Mouse (Mus musculus) heart, embryonic 11.5 days (tissue): ENCODE results near the gene Slc9a3. TPM values are rescaled to one million over a fixed set of nuclear protein-coding genes. Genes with fewer than 3 reads are reported as not detected.

Experiments used
- ATAC-seq: fragments of 200-750 bp; cut with Nextera tagmentation; replicated peaks from 2 replicates; pipeline ENCODE4 v1.8.0; 2017; ENCODE audit warnings: moderate library complexity; ENCODE audit not compliant: insufficient number of reproducible peaks, low FRiP score, low TSS enrichment
- H3K27ac ChIP-seq: fragments of 300-500 bp; sonication (generic); 2 replicates; pipeline ENCODE4 v1.5.1; 2014; ENCODE audit warnings: mild to moderate bottlenecking, low read depth, low read length
- H3K27me3 ChIP-seq: fragments of 300-500 bp; sonication (generic); 2 replicates; pipeline ENCODE4 v1.6.1; 2014; ENCODE audit warnings: mild to moderate bottlenecking, low read length, mixed read lengths; ENCODE audit not compliant: control insufficient read depth, insufficient read depth
- H3K36me3 ChIP-seq: fragments of 300-500 bp; sonication (generic); 2 replicates; pipeline ENCODE4 v1.6.1; 2014; ENCODE audit warnings: mild to moderate bottlenecking, low read length, moderate library complexity, mixed read lengths; ENCODE audit not compliant: control insufficient read depth, insufficient read depth
- H3K4me1 ChIP-seq: fragments of 300-500 bp; sonication (generic); 2 replicates; pipeline ENCODE4 v1.6.1; 2014; ENCODE audit warnings: low read length; ENCODE audit not compliant: control insufficient read depth, insufficient read depth
- H3K4me2 ChIP-seq: fragments of 300-500 bp; sonication (generic); 2 replicates; pipeline ENCODE4 v1.6.1; 2014; ENCODE audit warnings: mild to moderate bottlenecking, moderate library complexity
- H3K4me3 ChIP-seq: fragments of 300-500 bp; sonication (generic); 2 replicates; pipeline ENCODE4 v1.5.1; 2014; ENCODE audit warnings: low read depth, low read length
- H3K9ac ChIP-seq: fragments of 300-500 bp; sonication (generic); 2 replicates; pipeline ENCODE4 v1.6.1; 2014; ENCODE audit warnings: mild to moderate bottlenecking, low read depth, low read length, moderate library complexity
- H3K9me3 ChIP-seq: fragments of 300-500 bp; sonication (generic); replicated peaks from 2 replicates; pipeline ENCODE4 v1.6.1; 2016; ENCODE audit warnings: low read length; ENCODE audit not compliant: control insufficient read depth
- WGBS: fragments of 180-500 bp; shearing (Covaris S2); extraction: QIAGEN DNeasy Blood & Tissue Kit; methylation state at CpG from one replicate; pipeline ENCODE4 v1.1.7; 2014; ENCODE audit not compliant: insufficient replicate concordance; 5-methylcytosine and 5-hydroxymethylcytosine counted together
- polyA plus RNA-seq: library from polyadenylated mRNA; unstranded; fragments of >200 nt; fragmentation: Nextera tagmentation; extraction: Ambion mirVana; gene quantifications from 2 replicates; pipeline ENCODE4 v1.2.1, GENCODE M21; 2014

Slc9a3 gene
- polyA plus RNA-seq, 1 experiment from 2014 or later = not detected

DNA sequence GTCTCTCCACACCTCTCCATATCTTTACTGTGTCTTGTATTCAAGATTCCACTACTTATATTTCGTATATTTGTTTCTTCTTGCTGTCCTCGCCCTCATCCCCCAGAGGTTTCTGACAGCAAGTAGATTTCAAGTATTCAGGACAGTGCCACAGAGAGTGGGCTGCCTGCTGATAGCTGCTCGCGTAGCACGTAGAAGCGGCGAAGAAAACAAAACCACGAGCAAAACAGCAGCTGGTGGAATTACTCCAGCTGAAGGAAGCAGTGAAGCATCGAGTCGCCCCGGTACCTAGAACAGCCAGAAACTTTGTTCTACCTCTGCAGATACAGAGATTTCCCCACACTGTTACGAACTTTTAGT lies 87.7 kb downstream of the Slc9a3 start:
- H3K4me2 ChIP-seq = peak overlapping the region; percentile 87
- H3K27me3 ChIP-seq = 0 out of 2 replicates have a peak, but pooled peaks cover 9% of the 10 kb centered on the region
- peak; percentile 45; the same call in 1 of the 2 replicates for ATAC-seq
- WGBS = 21% methylated on average over 12 of the region's 12 CpGs
- peak overlapping the region; percentile 80 for H3K4me3 ChIP-seq
- no peaks in the 10 kb centered on the region for H3K9me3 ChIP-seq
- peak overlapping the region; percentile 96 for H3K27ac ChIP-seq
- peaks cover 6% of the 10 kb centered on the region; the same call in 1 of the 2 replicates for H3K36me3 ChIP-seq
- H3K9ac ChIP-seq = peak overlapping the region; percentile 86
- peaks cover 10% of the 10 kb centered on the region for H3K4me1 ChIP-seq

DNA sequence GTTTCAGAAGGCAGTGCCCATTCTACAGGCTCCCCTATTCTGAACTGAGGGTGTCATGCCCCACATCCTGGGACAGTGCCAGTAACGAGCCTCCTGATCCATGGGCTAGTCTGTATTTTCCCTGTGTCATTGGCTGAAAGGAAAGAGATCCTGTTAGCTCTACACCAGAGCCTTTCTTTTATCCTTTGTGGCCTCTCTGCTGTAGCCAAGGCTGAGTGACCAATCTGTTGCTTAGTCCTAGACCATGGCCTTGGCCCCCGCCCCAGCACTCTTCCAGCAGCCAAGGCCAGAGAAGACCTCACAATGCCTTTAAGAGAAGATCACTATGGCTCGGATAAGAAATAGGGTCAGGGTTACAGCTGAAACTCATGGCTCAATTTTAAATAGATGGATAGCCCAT lies 97.2 kb downstream of the Slc9a3 start:
- WGBS = 72% methylated on average over 3 of the region's 3 CpGs
- Histone ChIP-seq H3K27me3 (0 out of 2 replicates have a peak, but pooled peaks cover 6% of the 10 kb centered on the region), H3K27ac (no peak overlapping the region), H3K4me2 (no peak overlapping the region), H3K9me3 (no peaks in the 10 kb centered on the region), H3K36me3 (no peaks in the 10 kb centered on the region), H3K4me3 (no peak overlapping the region), H3K9ac (no peak overlapping the region), H3K4me1 (no peaks in the 10 kb centered on the region)
- no peak for ATAC-seq

Other genes starting within 250 kb of the Slc9a3 start
- gene Trip13, start 183.7 kb upstream of the Slc9a3 start, polyA plus RNA-seq = 36.5 and 37.5 TPM in 2 replicates
- gene Brd9, start 183.6 kb upstream of the Slc9a3 start, polyA plus RNA-seq = 41.7 and 47.0 TPM in 2 replicates
- not detected in 2 replicates for gene Zdhhc11, start 157.6 kb upstream of the Slc9a3 start, polyA plus RNA-seq
- gene Tppp, start 112.0 kb upstream of the Slc9a3 start, polyA plus RNA-seq = 2.7 and 3.2 TPM in 2 replicates
- gene Cep72, start 59.2 kb upstream of the Slc9a3 start, polyA plus RNA-seq = 11.2 and 18.8 TPM in 2 replicates
- gene Exoc3, start 87.3 kb downstream of the Slc9a3 start, polyA plus RNA-seq = 58.0 and 64.4 TPM in 2 replicates
- gene Ahrr, start 170.9 kb downstream of the Slc9a3 start, polyA plus RNA-seq = 0.70 and 0.76 TPM in 2 replicates
- gene Pdcd6, start 196.1 kb downstream of the Slc9a3 start, polyA plus RNA-seq = 102 and 103 TPM in 2 replicates
- 346 and 441 TPM in 2 replicates for gene Sdha, start 228.8 kb downstream of the Slc9a3 start, polyA plus RNA-seq
- gene Ccdc127, start 228.9 kb downstream of the Slc9a3 start, polyA plus RNA-seq = 51.8 and 55.5 TPM in 2 replicates
- 0.60 and 1.3 TPM in 2 replicates for gene Lrrc14b, start 242.5 kb downstream of the Slc9a3 start, polyA plus RNA-seq